Mouse (Mus musculus) ES-Bruce4 (cell line): Measurements from ENCODE around the gene Srrm4.

Experiments
- CTCF ChIP-seq: IDR thresholded peaks from one replicate; pipeline ENCODE4 v1.8.1; 2011; ENCODE audit warnings: low read depth, low read length
- EP300 ChIP-seq: IDR thresholded peaks from 2 replicates; pipeline ENCODE4 v1.6.1; 2011; ENCODE audit warnings: low read depth, low read length; ENCODE audit not compliant: insufficient read depth

GRCm38 (mm10) chr5:116495466-116495865 lies 96.2 kb downstream of the Srrm4 start:
- TF ChIP-seq CTCF (no peak), EP300 (no peak)
